Mouse (Mus musculus): ENCODE data around the gene Lpcat3.

Lpcat3 gene

Small RNAs within 50 kb of the gene (microRNA-seq; reads per million reads assigned to microRNA genes)
- gene Mir141 (3.8 to 6.0 reads per million in 2 experiments), gene Mir200c (16.0 to 22.0 reads per million in 2 experiments)

Data from adrenal gland (tissue).